Mouse (Mus musculus): Measurements from ENCODE around the gene Cabp4. TPM values are rescaled to one million over a fixed set of nuclear protein-coding genes. Genes with fewer than 3 reads are reported as not detected.

Gene Cabp4
- total and polyA plus RNA-seq, 2 experiments from 2014 or later: 0.36 TPM; not detected in 1

GRCm38 (mm10) chr19:4175368-4175947 is 31.6 kb upstream of the Cabp4 start, which contains the start of gene Carns1:
Gene Carns1, minus strand, starts transcription at chr19:4175479.
- TF ChIP-seq CTCF (IDR thresholded peaks at IDR 0.05): no peak
- no peak within 1 kb of the TSS for H3K4me3 ChIP-seq (ENCODE audit: low read depth, low read length)
- DNase-seq (ENCODE audit: low spot score) (no peak), ATAC-seq (ENCODE audit: low FRiP score) (0 out of 2 replicates have a peak, but pooled peaks have one; percentile 42)
- H3K27ac ChIP-seq (ENCODE audit: low read depth, low read length): no peak within 1 kb of the TSS
- no peaks in the 10 kb centered on the region for H3K27me3 ChIP-seq (ENCODE audit: insufficient read depth, low read length)
- no peak within 1 kb of the TSS; the same call in 1 of the 2 replicates for H3K9ac ChIP-seq (replicated peaks; ENCODE audit: low read length, poor library complexity, severe bottlenecking)
- H3K4me1 ChIP-seq (ENCODE audit: insufficient read depth, low read length): no peaks in the 10 kb centered on the region
- no peaks in the 10 kb centered on the region for H3K9me3 ChIP-seq (ENCODE audit: low read length)
- 3% methylated on average over 11 of the region's 11 CpGs for WGBS
- no peaks in the 10 kb centered on the region for H3K36me3 ChIP-seq (ENCODE audit: insufficient read depth, low read length)
- no peak within 1 kb of the TSS for H3K4me2 ChIP-seq (ENCODE audit: low read depth, low read length, poor library complexity, severe bottlenecking)

GRCm38 (mm10) chr19:4172925-4173324 is 29.1 kb upstream of the Cabp4 start:
- Histone ChIP-seq H3K9me3 (ENCODE audit: low read length) (no peaks in the 10 kb centered on the region), H3K4me3 (ENCODE audit: low read depth, low read length) (no peak overlapping the region), H3K9ac (replicated peaks; ENCODE audit: low read length, poor library complexity, severe bottlenecking) (0 out of 2 replicates have a peak overlapping the region, but pooled peaks have one; percentile 13), H3K4me1 (ENCODE audit: insufficient read depth, low read length) (no peaks in the 10 kb centered on the region), H3K27me3 (ENCODE audit: insufficient read depth, low read length) (no peaks in the 10 kb centered on the region), H3K4me2 (ENCODE audit: low read depth, low read length, poor library complexity, severe bottlenecking) (no peak overlapping the region), H3K27ac (ENCODE audit: low read depth, low read length) (no peak overlapping the region), H3K36me3 (ENCODE audit: insufficient read depth, low read length) (no peaks in the 10 kb centered on the region)
- no peak for DNase-seq (ENCODE audit: low spot score)
- peak; percentile 15; the same call in 1 of the 2 replicates for TF ChIP-seq CTCF (IDR thresholded peaks at IDR 0.05)
- WGBS: 56% methylated on average over 11 of the region's 11 CpGs
- no peak for ATAC-seq (ENCODE audit: low FRiP score)

- no peaks in the 10 kb centered on the region for H3K9me3 ChIP-seq (ENCODE audit: low read length)
- H3K27ac ChIP-seq (ENCODE audit: low read depth, low read length): no peak overlapping the region
- DNase-seq (ENCODE audit: low spot score) (no peak), ATAC-seq (ENCODE audit: low FRiP score) (no peak)
- H3K9ac ChIP-seq (replicated peaks; ENCODE audit: low read length, poor library complexity, severe bottlenecking): no peak overlapping the region
- no peak overlapping the region for H3K4me2 ChIP-seq (ENCODE audit: low read depth, low read length, poor library complexity, severe bottlenecking)
- H3K27me3 ChIP-seq (ENCODE audit: insufficient read depth, low read length): no peaks in the 10 kb centered on the region
- H3K4me1 ChIP-seq (ENCODE audit: insufficient read depth, low read length): no peaks in the 10 kb centered on the region
- no peaks in the 10 kb centered on the region for H3K36me3 ChIP-seq (ENCODE audit: insufficient read depth, low read length)
- 64% methylated on average over 13 of the region's 13 CpGs for WGBS
- H3K4me3 ChIP-seq (ENCODE audit: low read depth, low read length): no peak overlapping the region
- TF ChIP-seq CTCF (IDR thresholded peaks at IDR 0.05): no peak
These were observed 27.8 kb upstream of the Cabp4 start for GRCm38 (mm10) chr19:4171393-4172290.

- no peak for DNase-seq (ENCODE audit: low spot score)
- no peak for ATAC-seq (ENCODE audit: low FRiP score)
- no peak overlapping the region for H3K27ac ChIP-seq (ENCODE audit: low read depth, low read length)
These were observed 27.0 kb upstream of the Cabp4 start for GRCm38 (mm10) chr19:4170723-4171392.

GRCm38 (mm10) chr19:4169810-4170209 is 26.0 kb upstream of the Cabp4 start:
- Histone ChIP-seq H3K27me3 (ENCODE audit: insufficient read depth, low read length) (no peaks in the 10 kb centered on the region), H3K4me1 (ENCODE audit: insufficient read depth, low read length) (no peaks in the 10 kb centered on the region), H3K9me3 (ENCODE audit: low read length) (no peaks in the 10 kb centered on the region), H3K9ac (replicated peaks; ENCODE audit: low read length, poor library complexity, severe bottlenecking) (peak overlapping the region; percentile 80), H3K27ac (ENCODE audit: low read depth, low read length) (peak overlapping the region; percentile 91), H3K36me3 (ENCODE audit: insufficient read depth, low read length) (0 out of 2 replicates have a peak, but pooled peaks cover under 1% of the 10 kb centered on the region), H3K4me3 (ENCODE audit: low read depth, low read length) (peak overlapping the region; percentile 41), H3K4me2 (ENCODE audit: low read depth, low read length, poor library complexity, severe bottlenecking) (peak overlapping the region; percentile 75)
- no peak for DNase-seq (ENCODE audit: low spot score)
- 7% methylated on average over 27 of the region's 27 CpGs for WGBS
- ATAC-seq (ENCODE audit: low FRiP score): peak; percentile 51
- no peak for TF ChIP-seq CTCF (IDR thresholded peaks at IDR 0.05)

More at GRCm38 (mm10) chr19:4170723-4171392, 27.0 kb upstream of the Cabp4 start:
- Histone ChIP-seq H3K4me1 (ENCODE audit: insufficient read depth, low read length) (no peaks in the 10 kb centered on the region), H3K9me3 (ENCODE audit: low read length) (no peaks in the 10 kb centered on the region), H3K4me2 (ENCODE audit: low read depth, low read length, poor library complexity, severe bottlenecking) (no peak overlapping the region), H3K36me3 (ENCODE audit: insufficient read depth, low read length) (no peaks in the 10 kb centered on the region), H3K27me3 (ENCODE audit: insufficient read depth, low read length) (no peaks in the 10 kb centered on the region), H3K9ac (replicated peaks; ENCODE audit: low read length, poor library complexity, severe bottlenecking) (no peak overlapping the region), H3K4me3 (ENCODE audit: low read depth, low read length) (no peak overlapping the region)
- TF ChIP-seq CTCF (IDR thresholded peaks at IDR 0.05): 0 out of 2 replicates have a peak, but pooled peaks have one; percentile 5
- WGBS: 93% methylated on average over 10 of the region's 10 CpGs
